Mouse (Mus musculus) liver, adult 2 months (tissue): ENCODE measurements around the gene Notch2. TPM values are rescaled to one million over a fixed set of nuclear protein-coding genes. Genes with fewer than 3 reads are reported as not detected.

ENCODE experiments used
- DNase-seq: peaks from one replicate; pipeline ENCODE4 v3.0.0-alpha.2; 2011; ENCODE audit warnings: low read depth, low spot score; ENCODE audit errors: extremely low read depth
- H3K27ac ChIP-seq: fragments of 200-500 bp; replicated peaks from 2 replicates; pipeline ENCODE4 v1.5.1; 2012; ENCODE audit warnings: low read depth, mild to moderate bottlenecking, control low read depth, inconsistent platforms, low read length; ENCODE audit not compliant: insufficient read depth
- H3K27me3 ChIP-seq: fragments of 200-500 bp; 2 replicates; pipeline ENCODE4 v1.6.1; 2012; ENCODE audit warnings: mild to moderate bottlenecking, moderate library complexity, low read length, inconsistent platforms; ENCODE audit not compliant: control insufficient read depth, insufficient read depth
- H3K36me3 ChIP-seq: fragments of 200-500 bp; 2 replicates; pipeline ENCODE4 v1.6.1; 2012; ENCODE audit warnings: low read length, inconsistent platforms; ENCODE audit not compliant: control insufficient read depth, insufficient read depth
- H3K4me1 ChIP-seq: fragments of 200-500 bp; 2 replicates; pipeline ENCODE4 v1.6.1; 2011; ENCODE audit warnings: low read length; ENCODE audit not compliant: control insufficient read depth, insufficient read depth
- H3K4me3 ChIP-seq: fragments of 200-500 bp; 2 replicates; pipeline ENCODE4 v1.5.1; 2011; ENCODE audit warnings: low read depth, mild to moderate bottlenecking, control low read depth, low read length, moderate library complexity; ENCODE audit not compliant: insufficient read depth
- H3K79me2 ChIP-seq: fragments of 200-500 bp; 2 replicates; pipeline ENCODE4 v1.6.1; 2012; ENCODE audit warnings: inconsistent platforms, mild to moderate bottlenecking, low read length, moderate library complexity; ENCODE audit not compliant: control insufficient read depth, insufficient read depth
- H3K9ac ChIP-seq: fragments of 200-500 bp; 2 replicates; pipeline ENCODE4 v1.6.1; 2012; ENCODE audit warnings: low read depth, mild to moderate bottlenecking, control low read depth, inconsistent platforms, low read length
- CTCF ChIP-seq: fragments of 200-500 bp; IDR thresholded peaks from 2 replicates; pipeline ENCODE4 v1.5.1; 2011; ENCODE audit warnings: low read depth, low read length, control low read depth
- POLR2A ChIP-seq: fragments of 200-500 bp; IDR thresholded peaks from 2 replicates; pipeline ENCODE4 v1.6.1; 2011; ENCODE audit warnings: low read length, control low read depth; ENCODE audit not compliant: insufficient read depth; ENCODE audit errors: extremely low read depth
- WGBS: fragments of 180-500 bp; shearing (Covaris S2); methylation state at CpG from one replicate; pipeline ENCODE4 v1.1.7; 2018; 5-methylcytosine and 5-hydroxymethylcytosine counted together
- polyA plus RNA-seq: library from polyadenylated mRNA; depleted of rRNA; stranded (reverse); fragments of >200 nt; gene quantifications from 2 replicates; pipeline ENCODE4 v1.2.3, GENCODE M21; 2012
- total RNA-seq: library from RNA; depleted of rRNA; stranded (reverse); fragments of >200 nt; gene quantifications from 2 replicates; pipeline ENCODE4 v1.2.3, GENCODE M21; 2014

Notch2 gene
- total and polyA plus RNA-seq, 2 experiments, result 12.5 to 16.0 TPM

DNA sequence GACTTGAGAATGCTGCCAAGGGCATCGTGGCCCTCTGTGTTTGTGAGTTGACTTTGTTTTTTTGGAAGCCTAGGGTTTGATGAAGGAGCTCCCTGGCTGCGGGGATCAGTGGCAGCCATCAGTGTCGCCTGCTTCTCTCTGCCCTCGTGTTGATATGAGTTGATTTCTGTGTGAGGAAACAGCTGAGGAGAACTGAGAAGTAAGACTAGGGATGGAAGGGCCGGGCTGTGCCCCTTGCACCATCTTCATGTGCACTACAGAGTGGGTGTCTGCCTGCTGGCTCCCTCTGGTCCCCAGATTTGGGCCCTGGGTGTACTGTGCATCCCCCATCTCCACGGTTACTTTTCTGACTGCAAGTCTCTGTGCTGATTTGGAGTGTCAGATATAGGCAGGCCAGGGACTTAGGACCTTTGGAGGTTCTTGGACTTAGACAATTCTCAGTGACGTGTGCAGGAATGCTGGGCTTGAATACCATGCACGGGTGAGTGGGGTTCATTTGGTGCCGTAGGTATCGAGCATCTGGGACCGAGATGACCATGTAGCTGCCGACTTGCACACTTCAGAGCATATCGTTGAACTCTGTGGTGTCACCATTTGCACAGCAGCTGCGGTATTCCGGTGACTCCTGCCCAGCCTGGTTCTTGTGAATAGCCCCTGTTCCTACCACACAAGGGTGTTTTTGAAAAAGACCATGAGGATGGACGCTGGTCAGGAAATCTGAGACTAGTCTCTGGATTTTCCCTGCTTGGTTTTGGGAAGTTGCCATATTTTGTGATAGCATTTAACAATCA, 26.5 kb downstream of the Notch2 start:
- peaks cover 19% of the 10 kb centered on the region for H3K4me1 ChIP-seq
- no peak overlapping the region for H3K4me3 ChIP-seq
- no peak for DNase-seq
- no peaks in the 10 kb centered on the region for H3K27me3 ChIP-seq
- no peak overlapping the region for H3K27ac ChIP-seq
- no peaks in the 10 kb centered on the region for H3K36me3 ChIP-seq
- TF ChIP-seq POLR2A (no peak), CTCF (no peak)
- H3K79me2 ChIP-seq, result peaks cover 52% of the 10 kb centered on the region
- no peak overlapping the region for H3K9ac ChIP-seq
- 66% methylated on average over 16 of the region's 16 CpGs for WGBS

DNA sequence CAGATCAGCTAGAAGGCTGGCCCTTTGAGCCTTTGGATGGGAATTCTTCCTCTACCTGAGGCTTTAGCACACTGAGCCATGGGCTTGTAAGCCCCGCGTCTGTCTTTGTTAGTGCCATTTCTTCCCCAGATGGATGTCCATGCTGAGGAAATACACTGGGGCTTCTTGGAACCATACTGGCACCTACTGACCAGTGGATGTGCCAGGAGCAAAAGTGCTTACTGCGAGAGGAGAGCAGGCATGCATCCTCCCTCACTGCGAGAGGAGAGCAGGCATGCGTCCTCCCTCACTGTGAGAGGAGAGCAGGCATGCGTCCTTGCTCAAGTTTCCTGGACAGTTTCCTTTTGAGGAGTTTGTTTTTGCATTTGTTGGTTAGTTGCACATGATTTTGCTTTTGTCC, 27.5 kb downstream of the Notch2 start:
- no peak overlapping the region for H3K9ac ChIP-seq
- no peak overlapping the region for H3K27ac ChIP-seq
- no peak for DNase-seq
- peaks cover 52% of the 10 kb centered on the region for H3K79me2 ChIP-seq
- no peak overlapping the region for H3K4me3 ChIP-seq
- peak; percentile 29; the same call in 1 of the 2 replicates for TF ChIP-seq CTCF
- no peak for TF ChIP-seq POLR2A
- H3K4me1 ChIP-seq, result peaks cover 25% of the 10 kb centered on the region
- H3K36me3 ChIP-seq, result no peaks in the 10 kb centered on the region
- 66% methylated on average over 6 of the region's 6 CpGs for whole genome bisulfite sequencing
- no peaks in the 10 kb centered on the region for H3K27me3 ChIP-seq

GRCm38 (mm10) chr3:98042301-98042700, 29.0 kb downstream of the Notch2 start:
- Histone ChIP-seq H3K9ac (peak overlapping the region; percentile 41; the same call in 1 of the 2 replicates), H3K4me1 (peaks cover 31% of the 10 kb centered on the region), H3K27ac (peak overlapping the region; percentile 97), H3K4me3 (no peak overlapping the region), H3K79me2 (peaks cover 56% of the 10 kb centered on the region), H3K36me3 (no peaks in the 10 kb centered on the region), H3K27me3 (no peaks in the 10 kb centered on the region)
- WGBS, result 20% methylated on average over 6 of the region's 6 CpGs
- DNase-seq, result peak; percentile 62
- TF ChIP-seq POLR2A (no peak), CTCF (no peak)

GRCm38 (mm10) chr3:98042955-98043456, 29.7 kb downstream of the Notch2 start:
- peak overlapping the region; percentile 97 for H3K27ac ChIP-seq
- H3K36me3 ChIP-seq, result no peaks in the 10 kb centered on the region
- WGBS, result 9% methylated on average over 9 of the region's 9 CpGs
- peak; percentile 79 for DNase-seq
- H3K9ac ChIP-seq, result no peak overlapping the region
- H3K79me2 ChIP-seq, result peaks cover 51% of the 10 kb centered on the region
- TF ChIP-seq POLR2A (no peak), CTCF (0 out of 2 replicates have a peak, but pooled peaks have one; percentile 12)
- peaks cover 31% of the 10 kb centered on the region for H3K4me1 ChIP-seq
- peak overlapping the region; percentile 30; the same call in 1 of the 2 replicates for H3K4me3 ChIP-seq
- H3K27me3 ChIP-seq, result no peaks in the 10 kb centered on the region

GRCm38 (mm10) chr3:98043669-98044068, 30.3 kb downstream of the Notch2 start:
- 80% methylated on average over 4 of the region's 4 CpGs for WGBS

More at GRCm38 (mm10) chr3:98043669-98044068, 30.3 kb downstream of the Notch2 start:
- TF ChIP-seq CTCF, result no peak
- no peak for TF ChIP-seq POLR2A
- no peak overlapping the region for H3K9ac ChIP-seq
- no peak for DNase-seq
- H3K4me1 ChIP-seq, result peaks cover 31% of the 10 kb centered on the region
- peak overlapping the region; percentile 97 for H3K27ac ChIP-seq
- H3K79me2 ChIP-seq, result peaks cover 46% of the 10 kb centered on the region
- H3K27me3 ChIP-seq, result no peaks in the 10 kb centered on the region
- H3K36me3 ChIP-seq, result no peaks in the 10 kb centered on the region
- no peak overlapping the region for H3K4me3 ChIP-seq
